Mouse (Mus musculus): ENCODE measurements around the gene Hivep2.

Hivep2 gene

DNA sequence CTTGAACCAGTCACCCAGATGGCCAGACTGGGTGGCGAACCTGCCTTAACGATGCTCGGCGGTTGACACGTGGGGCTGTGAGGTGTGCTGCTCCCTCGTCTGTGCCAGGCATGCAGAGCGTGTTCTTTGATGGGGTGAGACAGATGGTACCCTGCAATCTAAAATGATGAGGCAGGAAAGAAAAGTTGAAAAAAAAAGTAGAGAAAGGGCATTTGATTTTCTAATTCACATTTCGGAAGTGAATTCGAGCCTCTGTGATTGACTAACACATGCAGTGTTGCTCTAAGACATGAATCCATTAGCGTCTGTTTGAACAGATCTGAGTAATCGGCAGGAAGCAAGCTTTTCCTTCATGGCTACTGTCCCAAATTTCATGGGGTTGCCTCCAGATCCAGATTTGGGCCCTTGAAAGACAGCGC is 119.4 kb downstream of the Hivep2 start:
- DNase-seq (ENCODE audit: low spot score): no peak

DNA sequence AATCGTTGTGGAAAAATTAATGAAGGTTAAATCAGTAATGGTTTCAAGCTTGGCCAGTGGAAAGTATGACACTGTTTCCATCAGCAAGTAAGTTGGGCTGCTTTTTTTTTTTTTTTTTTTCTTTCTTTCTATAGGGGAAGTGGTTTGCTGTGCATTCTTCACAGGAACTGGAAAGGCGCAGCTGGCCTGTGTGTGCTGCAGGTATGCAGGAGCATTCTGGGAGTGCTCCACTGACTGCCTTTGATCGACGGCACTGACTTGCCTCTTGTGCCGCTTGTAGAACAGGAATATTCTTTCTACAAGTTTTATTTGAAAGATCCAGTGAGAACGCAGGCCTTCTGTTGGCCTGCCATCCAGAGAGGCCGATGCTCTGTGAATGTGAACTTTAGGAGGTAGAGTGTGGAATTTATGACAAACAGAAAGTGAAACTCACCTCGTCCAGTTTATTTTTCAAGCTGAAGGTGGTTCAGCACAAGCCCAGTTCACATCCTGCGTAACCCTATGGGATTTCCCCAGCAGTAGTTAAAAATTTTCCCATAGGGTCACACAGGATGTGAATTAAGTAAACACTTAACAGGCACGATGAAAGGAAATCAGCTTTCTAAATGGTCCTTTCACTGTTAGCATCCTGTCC is 120.1 kb downstream of the Hivep2 start:
- peak; percentile 35 for DNase-seq (ENCODE audit: low spot score)

DNA sequence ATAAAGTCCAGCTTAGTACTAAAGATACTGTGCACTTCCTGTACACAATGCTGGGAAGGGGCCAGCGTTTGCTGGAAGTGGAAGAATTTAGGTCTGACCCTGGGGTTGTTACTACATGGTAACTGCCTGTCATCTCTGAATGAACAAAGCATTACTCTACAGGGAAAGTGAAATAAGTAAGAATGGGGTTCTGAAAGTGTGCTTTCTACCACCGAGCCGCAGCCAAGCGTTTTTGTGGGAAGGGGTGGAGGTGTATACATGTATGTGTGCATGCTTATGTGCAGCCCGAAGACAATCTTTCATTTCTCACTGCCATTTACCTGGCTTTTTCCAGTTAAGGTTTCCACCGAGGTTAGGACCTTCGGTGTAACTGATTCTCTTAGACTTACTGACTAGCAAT is 121.4 kb downstream of the Hivep2 start:
- no peak for DNase-seq (ENCODE audit: low spot score)

DNA sequence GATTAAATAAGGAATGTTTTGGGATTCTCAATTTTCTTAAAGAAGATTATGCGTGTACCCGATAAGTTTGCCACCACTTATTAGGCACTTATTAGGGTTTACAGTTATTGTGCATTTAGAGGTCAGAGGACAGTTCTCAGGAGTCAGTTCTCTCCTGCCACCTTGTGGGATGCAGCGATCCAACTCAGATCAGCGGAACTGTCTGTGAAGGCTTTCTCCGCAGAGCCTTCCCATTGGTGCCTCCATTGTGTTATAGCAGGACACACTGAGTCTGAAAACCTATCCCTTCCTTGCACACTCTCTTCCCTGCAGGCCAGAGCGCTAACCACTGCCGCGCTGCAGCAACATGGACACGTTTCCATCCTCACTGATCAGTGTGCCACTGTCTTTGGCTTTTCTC is 123.6 kb downstream of the Hivep2 start:
- DNase-seq (ENCODE audit: low spot score): no peak

DNA sequence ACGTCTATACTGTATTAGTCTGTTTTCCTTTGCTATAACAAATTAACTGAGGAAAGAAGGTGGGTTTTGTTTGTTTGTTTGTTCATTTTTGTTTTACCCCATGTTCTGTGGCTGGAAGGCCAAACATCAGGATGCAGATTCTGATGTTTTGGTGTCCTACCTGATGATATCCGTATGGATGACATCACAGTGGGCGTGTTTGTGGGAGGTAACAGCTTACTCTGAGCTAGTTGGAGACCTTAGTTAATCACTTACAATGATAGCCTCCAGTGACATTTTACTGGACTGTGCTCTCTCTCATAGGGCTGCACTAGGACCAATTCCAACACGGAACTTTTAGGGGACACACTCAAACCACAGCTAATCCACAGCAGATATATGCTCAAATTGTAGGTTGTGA is 128.2 kb downstream of the Hivep2 start:
- no peak for DNase-seq (ENCODE audit: low spot score)

DNA sequence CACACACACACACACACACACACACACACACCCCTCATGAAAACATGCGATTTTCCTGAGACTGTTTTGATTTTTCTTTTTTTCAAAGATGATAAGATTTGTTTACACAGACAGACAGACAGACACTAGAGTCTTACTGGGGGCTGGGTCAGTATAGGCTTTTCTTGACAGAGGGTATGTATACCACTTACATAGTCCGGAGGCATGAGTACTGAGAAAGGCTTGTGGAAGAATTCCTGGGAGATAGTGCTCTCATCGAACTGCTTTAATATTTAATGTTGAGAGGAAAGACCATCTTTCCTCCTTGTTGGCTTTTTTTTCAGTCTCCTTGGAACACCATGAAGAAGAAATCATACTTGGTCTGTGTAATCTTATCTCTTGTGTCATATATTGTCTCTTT is 130.2 kb downstream of the Hivep2 start:
- no peak for DNase-seq (ENCODE audit: low spot score)

DNA sequence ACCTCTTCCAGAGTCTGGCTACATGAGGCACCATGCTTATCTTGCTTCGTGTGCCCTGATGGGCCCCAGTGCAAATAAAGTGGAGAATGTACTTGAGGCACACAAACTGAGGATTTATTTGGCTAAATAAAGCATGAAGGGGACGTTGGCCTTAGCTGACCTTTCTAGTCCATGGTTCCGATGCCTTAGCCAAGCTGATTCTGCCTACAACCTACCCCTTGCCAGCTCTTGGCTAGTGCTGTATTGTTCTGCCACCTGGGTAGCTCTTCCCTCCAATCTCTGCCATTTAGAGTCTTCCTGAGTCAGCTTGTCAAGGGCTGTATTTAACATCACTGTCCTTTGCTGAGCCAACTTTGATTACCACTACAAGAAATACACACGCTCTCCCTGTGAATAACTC is 133.3 kb downstream of the Hivep2 start:
- DNase-seq (ENCODE audit: low spot score): no peak

DNA sequence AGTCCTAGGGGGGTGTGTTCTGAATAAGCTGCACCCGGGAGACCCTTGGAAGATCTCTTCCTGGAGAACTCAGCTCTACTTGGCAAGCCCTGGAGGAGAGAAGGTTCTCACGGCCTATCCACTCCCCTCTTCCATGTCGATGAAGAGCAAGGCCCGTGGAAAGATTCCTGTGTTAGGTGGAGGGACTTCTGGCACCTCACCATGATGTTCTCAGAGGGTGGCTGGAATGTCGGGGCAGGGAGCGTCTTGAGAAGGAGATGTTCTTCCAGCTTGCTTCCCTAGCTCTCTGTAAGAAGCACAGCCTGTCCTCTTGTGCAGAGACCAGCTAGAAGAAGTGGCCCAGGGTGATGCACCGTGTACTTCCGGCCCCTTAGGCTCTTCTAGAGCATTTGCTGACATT is 134.2 kb downstream of the Hivep2 start:
- no peak for DNase-seq (ENCODE audit: low spot score)

DNA sequence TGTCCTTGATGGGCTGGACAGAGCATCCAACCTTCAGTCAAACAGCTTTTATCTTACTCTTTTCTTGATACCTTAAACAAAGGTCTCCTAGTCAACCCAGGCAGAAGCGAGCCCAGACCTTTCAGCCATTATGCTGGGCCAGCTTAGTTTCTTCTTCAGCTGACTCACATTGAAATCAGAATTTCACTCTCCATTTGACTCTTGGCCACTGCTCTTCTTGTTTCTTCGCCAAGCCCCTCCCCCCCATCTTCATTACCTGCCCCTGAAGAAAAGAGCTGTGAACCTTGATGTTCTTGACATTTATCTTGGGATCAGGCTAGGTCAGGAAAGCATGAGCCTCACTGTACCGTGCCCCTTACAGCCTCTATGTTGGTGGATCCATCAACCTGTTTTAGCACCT is 135.0 kb downstream of the Hivep2 start:
- no peak for DNase-seq (ENCODE audit: low spot score)

DNA sequence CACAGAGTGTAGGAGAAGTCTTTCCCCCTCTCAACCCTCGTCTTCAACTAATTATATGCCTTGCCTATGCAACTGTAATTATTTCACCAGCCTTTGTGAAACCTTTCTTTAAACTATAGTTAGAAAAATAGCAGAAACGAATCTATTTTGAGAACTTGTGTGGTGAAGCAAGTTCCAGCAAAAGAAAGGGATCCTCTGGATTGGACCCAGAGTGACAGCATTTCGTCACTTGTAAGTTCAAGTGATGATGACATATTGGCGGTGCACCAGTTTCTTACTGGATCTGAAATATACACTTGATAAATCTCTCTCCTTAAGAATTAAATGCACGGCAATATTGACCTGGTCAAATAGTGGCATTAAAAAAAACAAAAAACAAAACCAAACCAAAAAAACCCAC is 136.1 kb downstream of the Hivep2 start:
- no peak for DNase-seq (ENCODE audit: low spot score)

DNA sequence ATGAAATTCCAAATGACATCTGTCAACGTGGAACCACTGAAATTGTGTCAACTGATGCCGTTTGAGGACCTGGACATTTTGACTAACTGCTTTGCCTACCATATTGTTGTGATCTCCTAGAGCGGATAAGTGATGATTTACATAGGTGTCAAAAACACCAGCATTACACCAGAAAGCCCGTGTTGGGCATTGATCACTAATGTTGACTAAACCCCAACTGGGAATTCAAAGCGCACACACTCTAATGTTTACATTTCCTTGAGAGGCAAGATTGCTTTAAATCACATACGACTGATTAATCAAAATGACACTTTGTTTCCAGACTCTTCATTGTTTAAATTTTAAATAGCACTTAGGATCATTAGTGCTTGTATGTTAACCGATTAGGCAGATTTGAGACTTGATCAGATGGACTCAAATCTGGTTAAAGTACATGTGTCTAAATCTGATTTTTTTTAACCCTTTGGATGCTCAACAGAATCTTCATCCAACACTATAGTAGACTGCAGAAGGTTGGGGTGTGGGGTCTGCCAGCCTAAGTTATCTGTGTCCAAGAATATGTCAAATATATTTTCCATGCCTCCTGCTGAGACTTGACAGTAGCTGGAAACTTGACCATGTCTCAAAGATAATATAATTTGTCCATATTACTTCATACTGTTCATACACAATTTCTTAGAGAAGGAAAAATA is 142.3 kb downstream of the Hivep2 start:
- DNase-seq (ENCODE audit: low spot score): no peak

DNA sequence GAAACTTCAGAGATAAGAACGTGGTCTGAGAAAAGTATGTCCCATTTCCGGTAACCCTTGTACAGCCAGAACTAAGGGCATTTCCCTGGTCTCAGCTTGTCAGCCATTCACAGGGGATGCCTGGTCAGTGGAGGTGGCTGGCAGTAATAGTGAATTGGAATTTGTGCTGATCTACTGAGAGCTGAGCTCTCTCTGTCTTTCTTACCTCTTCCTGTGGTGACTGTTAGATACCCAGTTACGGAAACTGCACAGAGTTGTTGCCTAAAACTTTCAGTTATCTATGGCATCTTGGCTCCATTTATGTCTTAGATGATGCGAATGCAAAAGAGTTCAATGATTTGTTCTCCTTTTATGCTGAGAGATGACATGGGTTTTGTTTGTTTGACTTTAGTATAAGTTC is 150.0 kb downstream of the Hivep2 start:
- DNase-seq (ENCODE audit: low spot score): no peak

DNA sequence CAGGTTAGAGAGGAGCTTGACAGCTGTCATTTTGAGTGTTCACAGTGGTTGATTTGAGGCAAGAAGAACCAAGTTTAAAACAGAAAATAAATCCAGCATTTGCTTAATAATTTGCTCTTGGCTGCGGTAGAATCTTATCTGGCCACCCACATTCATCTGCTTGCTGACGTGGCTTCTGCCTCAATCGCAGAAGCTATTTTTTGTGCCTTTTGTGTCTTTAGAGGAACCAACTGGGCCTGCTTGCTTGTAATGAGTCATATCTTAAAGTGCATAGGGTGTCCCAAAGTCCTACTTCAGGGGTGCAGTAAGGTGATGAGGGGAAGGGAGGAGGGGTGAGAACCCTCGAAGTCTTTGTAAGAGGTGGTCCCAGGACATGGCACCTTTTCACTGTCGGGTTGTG is 151.1 kb downstream of the Hivep2 start:
- DNase-seq (ENCODE audit: low spot score): no peak

DNA sequence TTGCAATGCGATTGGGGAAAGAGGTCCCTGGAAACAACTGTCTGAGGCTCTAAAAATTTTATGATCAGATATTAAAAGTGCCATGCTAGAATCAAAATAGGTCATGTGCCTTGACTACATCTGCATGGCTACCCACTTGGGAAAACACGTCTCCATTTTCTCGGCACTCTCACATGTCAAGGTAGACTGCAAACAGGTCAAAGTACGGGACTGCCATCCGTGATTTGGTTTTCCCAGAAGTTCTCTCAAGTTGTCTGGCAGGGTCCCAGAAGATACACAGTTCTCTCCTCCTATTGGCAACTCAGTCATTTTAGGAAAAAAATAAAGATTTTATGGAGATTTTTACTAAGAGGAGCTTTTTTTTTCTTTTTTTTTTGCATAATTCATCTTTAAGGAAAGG is 153.3 kb downstream of the Hivep2 start:
- DNase-seq (ENCODE audit: low spot score): no peak

DNA sequence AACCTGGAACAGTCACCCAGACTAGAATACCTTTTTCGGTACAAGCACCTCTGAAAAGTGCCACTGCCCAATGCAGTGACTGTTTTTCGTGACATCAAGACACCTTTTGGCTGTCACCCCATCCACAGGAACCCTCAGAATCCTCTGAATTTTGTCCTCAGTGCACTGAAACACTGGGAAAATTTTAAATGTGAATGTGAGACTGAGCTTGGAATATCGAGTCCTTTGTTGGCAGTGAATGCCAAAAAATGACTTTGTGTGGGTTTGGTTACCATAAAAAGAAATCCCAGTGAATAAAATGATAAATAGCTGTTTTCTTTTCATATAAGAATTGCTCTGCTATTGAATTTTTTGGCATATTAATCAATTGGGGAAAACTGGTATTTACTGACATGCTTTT is 154.6 kb downstream of the Hivep2 start:
- DNase-seq (ENCODE audit: low spot score): no peak

DNA sequence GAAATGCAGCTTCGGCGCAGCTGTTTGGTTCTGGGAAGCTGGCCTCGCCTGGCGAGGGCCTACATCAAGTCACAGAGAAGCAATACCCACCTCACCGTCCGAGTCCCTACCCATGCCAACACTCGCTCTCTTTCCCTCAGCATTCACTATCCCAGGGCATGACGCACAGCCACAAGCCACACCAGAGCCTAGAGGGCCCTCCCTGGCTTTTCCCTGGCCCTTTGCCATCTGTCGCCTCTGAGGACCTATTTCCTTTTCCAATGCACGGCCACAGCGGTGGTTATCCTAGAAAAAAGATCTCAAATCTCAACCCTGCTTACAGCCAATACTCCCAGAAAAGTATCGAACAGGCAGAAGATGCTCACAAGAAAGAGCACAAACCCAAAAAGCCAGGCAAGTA is 162.0 kb downstream of the Hivep2 start:
- no peak for DNase-seq (ENCODE audit: low spot score)

DNA sequence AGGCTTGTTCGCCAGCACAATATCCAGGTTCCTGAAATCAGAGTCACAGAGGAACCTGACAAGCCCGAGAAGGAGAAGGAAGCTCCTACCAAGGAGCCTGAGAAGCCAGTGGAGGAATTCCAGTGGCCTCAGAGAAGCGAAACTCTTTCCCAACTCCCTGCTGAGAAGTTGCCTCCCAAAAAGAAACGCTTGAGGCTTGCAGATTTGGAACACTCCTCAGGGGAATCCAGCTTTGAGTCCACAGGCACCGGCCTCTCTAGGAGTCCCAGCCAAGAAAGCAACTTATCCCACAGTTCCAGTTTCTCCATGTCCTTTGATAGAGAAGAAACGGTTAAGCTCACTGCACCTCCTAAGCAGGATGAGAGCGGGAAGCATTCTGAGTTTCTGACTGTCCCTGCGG is 164.4 kb downstream of the Hivep2 start:
- DNase-seq (ENCODE audit: low spot score): no peak

DNA sequence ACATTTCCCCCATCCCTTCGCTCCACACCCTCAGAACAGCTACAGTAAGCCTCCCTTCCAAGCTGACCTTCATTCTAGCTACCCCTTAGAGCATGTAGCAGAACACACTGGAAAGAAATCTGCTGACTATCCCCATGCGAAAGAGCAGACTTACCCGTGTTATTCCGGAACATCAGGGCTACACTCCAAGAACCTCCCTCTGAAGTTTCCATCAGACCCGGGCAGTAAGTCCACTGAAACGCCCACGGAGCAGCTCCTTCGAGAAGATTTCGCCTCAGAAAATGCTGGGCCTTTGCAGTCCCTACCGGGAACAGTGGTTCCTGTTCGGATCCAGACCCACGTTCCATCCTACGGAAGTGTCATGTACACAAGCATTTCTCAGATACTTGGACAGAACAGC is 165.4 kb downstream of the Hivep2 start:
- DNase-seq (ENCODE audit: low spot score): no peak

DNA sequence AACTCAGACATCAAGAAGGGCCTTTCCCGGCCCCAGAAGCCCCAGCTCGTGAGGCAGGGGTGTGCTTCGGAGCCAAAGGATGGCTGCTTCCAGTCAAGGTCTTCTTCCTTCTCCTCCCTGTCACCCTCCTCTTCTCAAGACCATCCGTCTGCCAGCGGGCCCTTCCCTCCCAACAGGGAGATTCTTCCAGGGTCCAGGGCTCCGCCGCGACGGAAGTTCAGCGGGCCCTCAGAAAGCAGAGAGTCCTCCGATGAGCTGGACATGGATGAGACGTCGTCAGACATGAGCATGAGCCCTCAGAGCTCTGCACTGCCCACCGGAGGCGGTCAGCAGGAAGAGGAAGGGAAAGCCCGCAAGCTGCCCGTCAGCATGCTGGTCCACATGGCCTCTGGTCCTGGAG is 166.2 kb downstream of the Hivep2 start:
- DNase-seq (ENCODE audit: low spot score): no peak

DNA sequence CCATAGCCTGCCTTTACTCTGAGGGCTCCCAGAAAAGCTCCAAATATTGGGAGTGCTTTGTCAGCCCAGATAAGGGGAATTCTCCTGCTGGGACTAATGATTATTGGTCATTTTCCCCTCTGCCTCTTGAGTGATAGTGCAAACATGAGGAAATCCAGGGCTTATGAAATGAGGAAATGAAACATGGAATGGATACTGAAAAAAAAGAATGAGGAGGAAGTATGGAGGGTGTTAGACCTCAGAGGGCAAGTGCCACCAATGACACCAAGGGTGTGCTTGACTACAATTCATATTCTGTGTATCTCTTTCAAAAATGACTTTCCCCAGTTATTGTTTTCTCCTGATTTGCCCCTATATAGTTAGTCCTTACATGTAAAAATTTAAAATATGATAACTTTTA is 167.1 kb downstream of the Hivep2 start:
- DNase-seq (ENCODE audit: low spot score): no peak

DNA sequence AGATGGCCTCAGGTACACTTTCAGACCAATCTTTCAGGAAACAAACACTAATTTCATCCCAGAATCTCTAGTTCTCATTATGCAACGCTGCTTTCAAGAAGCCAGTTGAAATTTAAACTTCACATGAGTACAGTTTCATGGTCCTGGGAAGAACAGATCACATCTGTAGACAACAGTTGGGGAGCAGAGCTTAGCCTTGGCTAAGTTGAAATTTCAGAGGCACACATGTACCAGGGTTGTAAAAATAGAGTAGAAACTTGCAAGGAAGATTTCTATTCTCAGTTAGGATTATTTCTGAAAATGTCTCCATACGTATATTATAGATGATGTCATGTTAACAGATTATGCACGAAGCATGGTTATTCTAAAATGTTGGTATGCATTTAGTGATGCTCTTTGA is 172.8 kb downstream of the Hivep2 start:
- DNase-seq (ENCODE audit: low spot score): no peak

DNA sequence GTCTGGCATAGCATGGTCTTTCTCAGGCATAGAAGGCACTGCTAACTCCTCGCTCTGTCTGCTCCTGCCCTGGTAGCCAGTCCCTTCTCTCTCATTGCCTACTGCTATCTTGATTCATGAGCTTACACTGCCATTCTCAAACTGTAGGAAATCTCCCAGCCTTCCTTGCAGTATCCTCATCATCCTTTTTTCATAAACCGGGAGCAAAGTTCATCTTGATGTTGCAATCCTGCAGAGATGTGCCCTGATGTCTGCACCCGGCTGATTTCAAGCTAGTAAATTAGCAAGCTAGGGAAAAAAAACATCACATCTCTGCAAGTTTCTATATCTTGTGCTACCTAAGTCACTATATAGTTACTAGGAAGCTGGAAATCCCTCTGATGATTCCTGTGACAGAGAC is 179.0 kb downstream of the Hivep2 start:
- no peak for DNase-seq (ENCODE audit: low spot score)

DNA sequence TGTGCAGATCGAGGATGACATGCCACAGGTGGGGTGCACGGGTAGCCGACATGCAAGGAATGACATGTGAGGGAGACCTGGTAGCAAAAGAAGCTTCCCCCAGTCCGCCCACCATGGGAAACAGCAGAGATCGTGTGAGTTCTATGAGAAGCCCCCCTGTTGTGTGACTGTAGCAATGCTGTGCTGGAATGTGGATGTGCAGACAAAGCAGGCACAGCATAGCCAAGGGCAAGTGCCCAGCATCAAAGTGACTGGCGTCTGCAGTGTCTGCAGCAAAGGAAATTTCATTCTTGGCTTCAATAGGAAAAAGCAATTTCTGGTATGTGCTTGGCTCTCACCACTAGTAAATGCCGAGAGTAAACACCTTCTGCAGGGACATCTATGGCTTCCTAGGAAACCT is 199.0 kb downstream of the Hivep2 start:
- DNase-seq (ENCODE audit: low spot score): no peak

DNA sequence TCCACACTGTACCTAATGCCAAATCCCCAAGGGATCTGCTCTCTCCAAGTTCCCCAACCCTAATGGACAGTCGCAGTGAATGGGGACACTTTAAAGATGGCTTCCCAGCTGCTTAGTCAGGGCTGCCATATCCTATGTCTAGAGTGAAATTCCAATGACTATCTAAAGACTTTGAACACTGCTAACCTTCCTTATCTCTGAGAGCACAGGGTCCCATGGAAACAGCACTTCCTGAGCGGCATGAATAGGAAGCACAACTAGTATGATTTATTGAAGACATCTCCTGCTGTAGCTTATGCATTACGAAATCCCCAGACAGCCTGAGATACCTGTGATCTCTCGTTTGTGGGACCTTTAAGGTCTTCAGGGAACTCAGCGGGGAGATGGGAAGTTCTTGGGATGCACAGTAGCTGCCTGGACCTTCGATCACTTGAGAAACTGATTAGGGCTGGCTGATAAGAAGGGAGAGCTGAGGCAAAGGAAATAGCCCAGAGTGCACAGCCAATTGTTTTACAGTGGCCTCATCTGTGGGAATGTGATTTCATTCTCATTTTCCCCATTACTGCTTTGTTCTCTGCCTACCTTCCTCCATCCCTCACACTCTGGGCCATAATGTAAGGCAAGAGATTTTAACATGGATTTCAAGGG is 202.4 kb downstream of the Hivep2 start:
- DNase-seq (ENCODE audit: low spot score): no peak

All from spleen, adult 12 weeks (tissue).